Mouse (Mus musculus) brain, embryonic 14.5 days (tissue): Measurements from ENCODE around the gene Glyctk.

Experiments
- CTCF ChIP-seq: fragments of 200-500 bp; IDR thresholded peaks from 2 replicates; pipeline ENCODE4 v1.5.1; 2012; ENCODE audit warnings: inconsistent platforms, mild to moderate bottlenecking, moderate library complexity, borderline replicate concordance; ENCODE audit not compliant: insufficient read depth, insufficient read length; ENCODE audit errors: extremely low read depth
- POLR2A ChIP-seq: fragments of 200-500 bp; IDR thresholded peaks from 2 replicates; pipeline ENCODE4 v1.6.1; 2012; ENCODE audit warnings: mild to moderate bottlenecking, inconsistent platforms, borderline replicate concordance; ENCODE audit not compliant: poor library complexity, insufficient read depth, insufficient read length, severe bottlenecking; ENCODE audit errors: extremely low read depth

DNA sequence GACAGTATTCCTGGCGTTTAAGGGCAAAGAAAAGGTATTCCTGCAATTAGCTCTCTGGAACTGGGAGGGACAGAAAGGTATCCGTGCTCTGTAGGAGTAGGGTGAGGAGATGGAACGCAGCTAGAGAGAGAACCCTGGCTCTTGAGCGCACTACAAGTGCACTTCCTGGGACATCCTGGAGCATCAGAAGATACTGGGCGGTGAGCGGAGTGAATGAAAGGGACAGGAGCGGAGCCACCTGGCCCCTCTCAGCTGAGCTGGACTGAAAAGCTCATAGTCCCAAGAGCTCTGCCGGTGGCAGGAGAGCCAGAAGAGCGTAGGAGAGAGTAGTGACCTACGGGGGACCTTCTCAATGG, 8.6 kb downstream of the Glyctk start:
- no peak for TF ChIP-seq CTCF
- TF ChIP-seq POLR2A = no peak
